8 mouse cellular contexts compared by ENCODE assay signal in the genomic region with DNA sequence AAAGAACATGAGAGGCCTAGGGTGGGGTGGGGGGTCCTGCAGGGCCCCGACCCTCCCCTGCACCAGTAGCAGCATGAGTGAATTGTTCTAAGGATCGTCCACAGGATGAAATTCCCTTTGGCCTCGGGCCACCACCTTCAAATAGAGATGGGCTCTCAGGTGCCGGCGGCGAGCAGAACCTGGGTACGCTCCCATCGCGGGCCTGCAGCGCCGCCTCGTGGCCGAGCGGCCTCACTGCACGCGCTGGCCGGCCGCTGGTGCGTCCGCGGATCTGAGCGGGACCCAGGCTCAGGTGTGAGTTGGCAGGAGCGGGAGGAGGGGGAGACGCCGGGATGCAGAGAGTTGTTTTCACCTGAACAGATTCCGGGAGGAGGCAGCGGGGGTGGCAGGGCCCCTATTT. TPM values are rescaled to one million over a fixed set of nuclear protein-coding genes. Genes with fewer than 3 reads are reported as not detected.
DNase-seq lines count a peak whose midpoint lies in the region; ATAC-seq and TF ChIP-seq lines count a peak whose summit lies in the region.

No protein-coding gene starts in this region.

- no peak for ATAC-seq in CD4-positive, CD25-positive, alpha-beta regulatory T cell, adult 4 months
- peak; percentile 29 for ATAC-seq in hindbrain, embryonic 11.5 days (ENCODE audit: low FRiP score)

- H3K9ac ChIP-seq in hindbrain, embryonic 11.5 days (ENCODE audit: low read depth, low read length): no peak overlapping the region

- H3K27ac ChIP-seq in hindbrain, embryonic 11.5 days (ENCODE audit: low read depth, low read length): no peak overlapping the region
- H3K27ac ChIP-seq in midbrain, embryonic 10.5 days (replicated peaks): no peak overlapping the region
- H3K27ac ChIP-seq in small intestine, adult 2 months (ENCODE audit: insufficient read depth, low read depth, low read length): no peak overlapping the region

- H3K4me2 ChIP-seq in hindbrain, embryonic 11.5 days (replicated peaks; ENCODE audit: low read depth, low read length): peak overlapping the region; percentile 23

- TF ChIP-seq CTCF in small intestine, adult 2 months (IDR thresholded peaks at IDR 0.05; ENCODE audit: extremely low read depth, insufficient read length, insufficient replicate concordance, low read depth, low read length): peak; percentile 85

- H3K36me3 ChIP-seq in hindbrain, embryonic 11.5 days (ENCODE audit: control insufficient read depth, insufficient read depth, low read length): no peaks in the 10 kb centered on the region
- H3K36me3 ChIP-seq in midbrain, embryonic 10.5 days: no peaks in the 10 kb centered on the region
- no peaks in the 10 kb centered on the region for H3K36me3 ChIP-seq in small intestine, adult 2 months (ENCODE audit: control insufficient read depth, insufficient read depth, low read length)

- peak; percentile 84 for DNase-seq in CD4-positive, CD25-positive, alpha-beta regulatory T cell, adult 2 months (ENCODE audit: low read depth, low spot score)
- DNase-seq in adrenal gland, adult 18-20 months (ENCODE audit: low spot score in 2 of 2): peak; percentile 66 to 74
- peak; percentile 74 for DNase-seq in embryo, embryonic 9.5 days (ENCODE audit: extremely low spot score)
- peak; percentile 88 for DNase-seq in hindbrain, embryonic 11.5 days (ENCODE audit: low spot score)
- peak; percentile 45 to 62 for DNase-seq in left cerebral cortex, postnatal 14 days (ENCODE audit: low spot score in 2 of 2)
- peak; percentile 74 for DNase-seq in midbrain, embryonic 10.5 days (ENCODE audit: low spot score)

- WGBS in hindbrain, embryonic 11.5 days: 2% methylated on average over 26 of the region's 27 CpGs
- WGBS in midbrain, embryonic 10.5 days: 2% methylated on average over 27 of the region's 27 CpGs
- 1% methylated on average over 27 of the region's 27 CpGs for WGBS in small intestine, adult 2 months

- peaks cover 9% of the 10 kb centered on the region for H3K4me1 ChIP-seq in hindbrain, embryonic 11.5 days (replicated peaks; ENCODE audit: control insufficient read depth, insufficient read depth, low read length)
- H3K4me1 ChIP-seq in midbrain, embryonic 10.5 days: peaks cover 51% of the 10 kb centered on the region
- no peaks in the 10 kb centered on the region for H3K4me1 ChIP-seq in small intestine, adult 2 months (ENCODE audit: control insufficient read depth, insufficient read depth, insufficient read length, low read length)

- intact Hi-C loops in left cerebral cortex, postnatal 14 days (cut with DNase I): loop anchor here (2.0 kb wide), 1 partner anchor 488 kb away; no protein-coding TSS in a partner anchor

- peaks cover 10% of the 10 kb centered on the region for H3K27me3 ChIP-seq in hindbrain, embryonic 11.5 days (ENCODE audit: control insufficient read depth, insufficient read depth, low read length)
- peaks cover 60% of the 10 kb centered on the region for H3K27me3 ChIP-seq in midbrain, embryonic 10.5 days (ENCODE audit: low read depth, poor library complexity, severe bottlenecking)
- peaks cover 3% of the 10 kb centered on the region for H3K27me3 ChIP-seq in small intestine, adult 2 months (ENCODE audit: control insufficient read depth, insufficient read depth, low read length)

- no peak overlapping the region for H3K4me3 ChIP-seq in hindbrain, embryonic 11.5 days (ENCODE audit: low read depth, low read length)
- H3K4me3 ChIP-seq in midbrain, embryonic 10.5 days: peak overlapping the region; percentile 26
- H3K4me3 ChIP-seq in small intestine, adult 2 months (ENCODE audit: low read depth, low read length): no peak overlapping the region

- TF ChIP-seq POLR2A in small intestine, adult 2 months (IDR thresholded peaks at IDR 0.05; ENCODE audit: low read depth, low read length): no peak

- no peaks in the 10 kb centered on the region for H3K9me3 ChIP-seq in hindbrain, embryonic 11.5 days (ENCODE audit: control insufficient read depth, low read length)
- no peaks in the 10 kb centered on the region for H3K9me3 ChIP-seq in midbrain, embryonic 10.5 days (replicated peaks)

RNA-seq across cellular contexts. Expression of a gene that starts 0.6 kb away (rescaled TPM):
- polyA plus RNA-seq in CD4-positive, CD25-positive, alpha-beta regulatory T cell, adult 4 months (2017; shearing (Covaris generic)): not detected
- total RNA-seq in adrenal gland, adult 18-20 months (2021): 1 to 10 TPM in 1 of 2 experiments, under 1 TPM in 1; 0.80 to 1.4 TPM
- polyA plus RNA-seq in hindbrain, embryonic 11.5 days (2014; fragmentation: Nextera tagmentation; extraction: Ambion mirVana): 2.5 and 3.6 TPM in 2 replicates
- 10 to 100 TPM; 24.1 to 25.6 TPM for total RNA-seq in left cerebral cortex, postnatal 14 days (2021)
- 2.8 and 3.5 TPM in 2 replicates for polyA plus RNA-seq in midbrain, embryonic 10.5 days (2016; fragmentation: Nextera tagmentation; extraction: Ambion mirVana)
- 0.88 and 4.1 TPM in 2 replicates for polyA plus RNA-seq in small intestine, adult 2 months (2012; rRNA removed)

RNA-seq across cellular contexts. Expression of a gene that starts 35.7 kb away (rescaled TPM):
- polyA plus RNA-seq in CD4-positive, CD25-positive, alpha-beta regulatory T cell, adult 4 months (2017; shearing (Covaris generic)): 10 to 100 TPM; 82.7 to 84.0 TPM
- 10 to 100 TPM; 16.8 to 29.5 TPM for total RNA-seq in adrenal gland, adult 18-20 months (2021)
- 305 and 319 TPM in 2 replicates for polyA plus RNA-seq in hindbrain, embryonic 11.5 days (2014; fragmentation: Nextera tagmentation; extraction: Ambion mirVana)
- total RNA-seq in left cerebral cortex, postnatal 14 days (2021): 10 to 100 TPM; 40.0 to 47.9 TPM
- polyA plus RNA-seq in midbrain, embryonic 10.5 days (2016; fragmentation: Nextera tagmentation; extraction: Ambion mirVana): 620 and 831 TPM in 2 replicates
- 63.0 and 91.0 TPM in 2 replicates for polyA plus RNA-seq in small intestine, adult 2 months (2012; rRNA removed)

RNA-seq across cellular contexts. Expression of a gene that starts 45.0 kb away (rescaled TPM):
- 100 to 1,000 TPM; 106 to 112 TPM for polyA plus RNA-seq in CD4-positive, CD25-positive, alpha-beta regulatory T cell, adult 4 months (2017; shearing (Covaris generic))
- 10 to 100 TPM; 20.1 to 21.7 TPM for total RNA-seq in adrenal gland, adult 18-20 months (2021)
- polyA plus RNA-seq in hindbrain, embryonic 11.5 days (2014; fragmentation: Nextera tagmentation; extraction: Ambion mirVana): 17.1 and 19.0 TPM in 2 replicates
- total RNA-seq in left cerebral cortex, postnatal 14 days (2021): 10 to 100 TPM; 92.2 to 97.5 TPM
- 16.4 and 19.2 TPM in 2 replicates for polyA plus RNA-seq in midbrain, embryonic 10.5 days (2016; fragmentation: Nextera tagmentation; extraction: Ambion mirVana)
- polyA plus RNA-seq in small intestine, adult 2 months (2012; rRNA removed): 21.6 and 34.7 TPM in 2 replicates
